Mouse (Mus musculus) c-Kit-positive CD71-positive TER-119-positive erythroid progenitor cells, embryonic 14.5 days (primary cell): ENCODE data around the gene Adam8.
A peak's percentile ranks its signal among the peaks of the same experiment; 100 is the strongest.

Source experiments
- DNase-seq: peaks from one replicate; pipeline ENCODE4 v3.0.0-alpha.2; 2013; ENCODE audit warnings: low spot score

Adam8 gene

GRCm38 (mm10) chr7:139946032-139946431 is 46.3 kb downstream of the Adam8 start:
- DNase-seq = no peak

GRCm38 (mm10) chr7:139945516-139945915 is 46.8 kb downstream of the Adam8 start:
- no peak for DNase-seq

GRCm38 (mm10) chr7:139944291-139945240 is 47.8 kb downstream of the Adam8 start:
- DNase-seq = no peak

- DNase-seq = no peak
Observed at GRCm38 (mm10) chr7:139943674-139944281, 48.6 kb downstream of the Adam8 start, which contains the start of gene Utf1. Gene Utf1, plus strand, starts transcription at chr7:139943789.

- DNase-seq = no peak
Observed at GRCm38 (mm10) chr7:139940476-139941209, 51.7 kb downstream of the Adam8 start.

- no peak for DNase-seq
Observed at GRCm38 (mm10) chr7:139937810-139938209, 54.6 kb downstream of the Adam8 start.

GRCm38 (mm10) chr7:139937138-139937537 is 55.2 kb downstream of the Adam8 start:
- DNase-seq = no peak

GRCm38 (mm10) chr7:139936705-139937104 is 55.7 kb downstream of the Adam8 start:
- DNase-seq = no peak

- DNase-seq = peak; percentile 27
Observed at GRCm38 (mm10) chr7:139930732-139931131, 61.6 kb downstream of the Adam8 start.
